Mouse (Mus musculus) embryonic facial prominence, embryonic 10.5 days (tissue): Measurements from ENCODE around the gene Magi1. TPM values are rescaled to one million over a fixed set of nuclear protein-coding genes. Genes with fewer than 3 reads are reported as not detected.
A peak's percentile ranks its signal among the peaks of the same experiment; 100 is the strongest.

ENCODE experiments used
- DNase-seq: peaks from one replicate; pipeline ENCODE4 v3.0.0-alpha.2; 2017; ENCODE audit warnings: low spot score
- H3K27ac ChIP-seq: fragments of 300-500 bp; sonication (generic); replicated peaks from 2 replicates; pipeline ENCODE4 v1.5.1; 2016; ENCODE audit warnings: mild to moderate bottlenecking
- H3K27me3 ChIP-seq: fragments of 300-500 bp; sonication (generic); replicated peaks from 2 replicates; pipeline ENCODE4 v1.6.1; 2016; ENCODE audit warnings: low read depth, mild to moderate bottlenecking; ENCODE audit not compliant: poor library complexity, severe bottlenecking
- H3K36me3 ChIP-seq: fragments of 300-500 bp; sonication (generic); replicated peaks from 2 replicates; pipeline ENCODE4 v1.6.1; 2016; ENCODE audit warnings: mild to moderate bottlenecking, moderate library complexity
- H3K4me1 ChIP-seq: fragments of 300-500 bp; sonication (generic); 2 replicates; pipeline ENCODE4 v1.6.1; 2016
- H3K4me3 ChIP-seq: fragments of 300-500 bp; sonication (generic); 2 replicates; pipeline ENCODE4 v1.5.1; 2016; ENCODE audit warnings: mild to moderate bottlenecking, moderate library complexity
- H3K9me3 ChIP-seq: fragments of 300-500 bp; sonication (generic); 2 replicates; pipeline ENCODE4 v1.6.1; 2016; ENCODE audit warnings: mild to moderate bottlenecking
- WGBS: fragments of 180-500 bp; shearing (Covaris S2); methylation state at CpG from one replicate; pipeline ENCODE4 v1.1.7; 2016; 5-methylcytosine and 5-hydroxymethylcytosine counted together
- polyA plus RNA-seq: library from polyadenylated mRNA; unstranded; fragments of >200 nt; fragmentation: Nextera tagmentation; extraction: Ambion mirVana; gene quantifications from 2 replicates; pipeline ENCODE4 v1.2.1, GENCODE M21; 2016

Gene Magi1
- polyA plus RNA-seq, 1 experiment from 2014 or later: 16.1 TPM

DNA sequence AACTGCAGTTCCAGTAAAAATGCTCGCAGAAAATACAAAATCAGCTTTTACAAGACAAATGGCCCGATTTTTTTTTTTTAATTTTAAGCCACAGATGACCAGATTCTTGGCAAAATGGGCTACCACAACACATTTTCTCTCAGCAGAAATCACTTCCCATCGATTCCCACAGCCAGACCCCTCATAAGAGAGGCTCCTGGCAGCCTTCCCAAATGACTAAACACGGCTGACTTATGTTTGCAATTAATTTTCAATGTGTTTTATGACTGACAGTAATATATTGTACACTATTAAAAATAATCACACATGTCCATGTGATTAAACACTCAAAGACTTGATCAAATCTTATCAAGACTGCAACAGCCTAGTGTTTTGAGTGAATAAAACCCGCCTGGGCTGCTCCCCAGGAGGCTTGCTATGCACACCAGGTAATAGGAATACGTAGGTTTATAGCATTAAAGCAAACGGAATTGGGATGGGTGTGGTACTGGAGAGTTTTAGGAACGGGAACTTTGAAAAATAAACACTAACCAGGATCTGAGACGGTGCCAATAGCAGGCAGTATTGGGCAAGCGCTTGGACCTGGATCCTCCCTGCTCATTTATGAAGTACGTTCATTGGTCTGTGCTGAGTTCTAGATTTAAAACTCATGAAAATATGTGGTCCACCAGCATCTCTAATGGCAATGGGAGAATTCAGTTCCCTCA lies 176.2 kb downstream of the Magi1 start:
- no peak overlapping the region for H3K27ac ChIP-seq
- no peaks in the 10 kb centered on the region for H3K9me3 ChIP-seq

DNA sequence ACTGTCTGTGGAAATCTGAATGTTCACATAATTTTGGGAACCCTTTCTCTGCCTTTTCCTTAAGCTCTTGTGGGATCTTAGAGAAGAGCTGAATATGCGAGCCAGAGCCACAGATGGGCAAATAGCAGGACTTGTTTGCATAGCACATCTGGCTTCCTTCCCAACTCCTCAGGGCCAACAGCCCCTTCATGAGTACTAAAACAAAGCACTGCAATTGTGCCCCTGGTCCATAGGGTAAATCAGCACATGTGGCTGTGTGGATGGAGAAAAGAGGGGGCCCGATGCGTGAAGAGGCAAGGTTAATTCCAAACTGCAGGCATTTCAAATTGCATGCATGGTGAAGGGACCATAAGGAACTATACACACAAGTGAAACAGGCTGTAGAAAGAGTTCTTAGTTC lies 180.1 kb downstream of the Magi1 start:
- WGBS: 33% methylated on average over 3 of the region's 3 CpGs
- Histone ChIP-seq H3K4me3 (no peak overlapping the region), H3K36me3 (no peaks in the 10 kb centered on the region), H3K9me3 (no peaks in the 10 kb centered on the region), H3K27ac (no peak overlapping the region), H3K4me1 (peaks cover 27% of the 10 kb centered on the region), H3K27me3 (no peaks in the 10 kb centered on the region)
- DNase-seq: peak; percentile 28

More for the DNA sequence above, 176.2 kb downstream of the Magi1 start:
- Histone ChIP-seq H3K4me1 (peaks cover 21% of the 10 kb centered on the region), H3K4me3 (no peak overlapping the region), H3K36me3 (no peaks in the 10 kb centered on the region), H3K27me3 (no peaks in the 10 kb centered on the region)
- 83% methylated on average over 11 of the region's 11 CpGs for WGBS
- no peak for DNase-seq

DNA sequence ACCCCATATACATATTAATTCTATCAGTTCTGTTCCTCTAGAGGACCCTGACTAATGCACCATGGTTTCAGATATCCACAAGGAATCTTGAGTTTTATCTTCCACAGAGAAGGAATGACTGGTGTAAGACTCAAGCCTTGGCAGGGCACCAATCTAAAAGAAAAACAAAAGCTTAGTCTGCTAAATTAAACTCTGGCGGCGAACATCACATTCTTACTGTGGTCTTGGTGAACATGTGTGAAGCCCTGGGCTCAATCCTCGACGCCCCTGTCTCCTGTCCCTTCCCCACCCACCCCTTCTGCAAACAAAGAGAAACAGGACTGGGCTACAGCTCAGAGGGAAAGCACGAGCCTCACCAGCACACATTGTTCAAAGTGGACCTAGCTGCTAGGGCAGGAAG lies 182.5 kb downstream of the Magi1 start:
- no peak for DNase-seq
- no peaks in the 10 kb centered on the region for H3K9me3 ChIP-seq
- no peak overlapping the region for H3K4me3 ChIP-seq
- no peaks in the 10 kb centered on the region for H3K27me3 ChIP-seq
- WGBS: 52% methylated on average over 5 of the region's 5 CpGs
- H3K4me1 ChIP-seq: peaks cover 34% of the 10 kb centered on the region
- H3K27ac ChIP-seq: 0 out of 2 replicates have a peak overlapping the region, but pooled peaks have one; percentile 19
- no peaks in the 10 kb centered on the region for H3K36me3 ChIP-seq

DNA sequence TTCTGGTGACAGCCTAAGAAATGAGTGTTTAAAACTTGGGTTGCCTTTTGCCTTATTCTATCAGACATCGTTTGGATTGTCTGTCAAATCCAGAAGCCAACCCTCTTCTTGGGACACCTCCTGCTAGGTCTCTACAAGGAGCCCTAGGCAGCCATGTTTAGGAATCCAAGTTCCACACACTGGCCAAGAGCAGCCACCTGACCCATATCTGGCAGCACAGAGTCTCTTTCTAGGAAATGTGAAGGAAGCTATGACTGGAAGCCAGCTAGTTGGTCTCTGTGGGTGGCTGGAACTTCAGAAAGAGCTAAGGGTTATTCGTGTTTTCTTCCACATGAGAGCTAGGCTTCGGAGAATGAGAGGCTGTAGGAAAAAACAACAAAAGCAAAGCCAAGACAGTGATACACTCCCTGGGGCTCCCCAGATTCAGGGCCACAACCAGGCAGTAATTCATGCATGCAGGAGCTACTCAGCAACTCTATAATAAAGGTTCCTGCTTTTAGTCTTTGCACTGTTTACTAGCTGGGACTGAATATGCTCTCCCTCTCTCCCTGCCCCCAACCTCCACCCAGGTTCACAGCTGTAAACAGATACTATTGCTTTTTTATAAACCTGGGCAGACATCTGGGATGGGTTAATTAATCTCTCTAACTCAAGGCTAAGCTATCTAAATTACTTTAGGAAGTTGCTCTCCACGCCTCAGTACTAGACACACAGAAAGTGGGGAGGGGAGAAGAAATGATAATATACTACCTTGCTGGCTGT lies 188.6 kb downstream of the Magi1 start:
- H3K27ac ChIP-seq: 0 out of 2 replicates have a peak overlapping the region, but pooled peaks have one; percentile 35
- H3K4me3 ChIP-seq: no peak overlapping the region
- no peak for DNase-seq
- 50% methylated on average over 4 of the region's 4 CpGs for WGBS
- peaks cover 58% of the 10 kb centered on the region for H3K4me1 ChIP-seq
- H3K27me3 ChIP-seq: no peaks in the 10 kb centered on the region
- H3K9me3 ChIP-seq: no peaks in the 10 kb centered on the region
- H3K36me3 ChIP-seq: no peaks in the 10 kb centered on the region

DNA sequence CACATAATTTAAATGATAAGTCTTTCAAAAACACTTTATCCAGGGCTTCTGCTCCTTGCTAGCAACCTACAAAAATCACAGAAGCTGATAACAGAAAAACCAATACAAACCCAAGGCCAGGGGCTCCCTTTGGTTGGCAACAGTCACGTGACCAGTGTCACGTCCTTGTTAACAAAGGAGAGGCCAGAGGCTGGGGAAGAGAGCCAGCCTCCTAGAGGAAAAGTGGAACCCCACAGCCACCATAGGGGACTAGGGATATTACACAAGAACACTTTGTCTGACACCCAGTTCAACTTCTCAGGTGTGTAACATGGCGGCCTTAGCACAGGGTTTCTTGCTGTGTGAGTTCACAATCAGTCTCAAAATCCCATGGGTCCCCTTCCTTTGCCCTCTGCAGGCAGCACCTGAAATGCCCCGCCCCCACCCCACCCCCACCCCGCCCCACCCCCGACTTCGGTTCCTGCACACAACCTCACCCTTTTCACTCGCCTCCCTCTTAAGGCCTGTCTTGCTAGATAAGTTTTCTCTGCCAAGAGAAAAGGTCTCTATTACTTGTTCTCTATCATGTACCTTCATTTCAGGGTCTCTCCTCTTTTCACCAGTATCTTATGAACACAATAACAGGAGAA lies 190.6 kb downstream of the Magi1 start:
- no peak for DNase-seq
- WGBS: 50% methylated on average over 8 of the region's 8 CpGs
- no peak overlapping the region; the same call in 1 of the 2 replicates for H3K27ac ChIP-seq
- no peaks in the 10 kb centered on the region for H3K9me3 ChIP-seq
- no peaks in the 10 kb centered on the region for H3K27me3 ChIP-seq
- H3K4me1 ChIP-seq: peaks cover 68% of the 10 kb centered on the region
- no peaks in the 10 kb centered on the region for H3K36me3 ChIP-seq
- H3K4me3 ChIP-seq: no peak overlapping the region

DNA sequence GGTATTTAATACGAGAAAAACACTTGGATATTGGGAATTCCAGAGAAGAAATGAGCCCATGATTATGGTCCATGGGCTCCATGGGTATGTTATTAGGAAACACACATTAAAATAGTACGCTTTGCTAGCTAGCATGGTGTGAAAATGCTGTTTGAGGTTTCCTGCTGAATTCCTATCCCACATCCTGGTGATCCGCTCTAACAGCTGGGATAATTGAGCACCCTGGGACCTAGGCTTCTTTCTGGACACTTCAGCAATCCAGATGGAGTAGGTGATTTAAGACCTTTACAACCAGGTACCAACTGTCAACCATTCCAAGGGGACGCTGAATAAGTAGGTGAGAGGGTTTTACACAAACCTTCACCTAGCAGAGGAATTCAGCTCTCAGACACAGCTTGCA lies 191.2 kb downstream of the Magi1 start:
- Histone ChIP-seq H3K4me3 (no peak overlapping the region), H3K27me3 (no peaks in the 10 kb centered on the region), H3K4me1 (peaks cover 74% of the 10 kb centered on the region), H3K36me3 (no peaks in the 10 kb centered on the region), H3K27ac (no peak overlapping the region), H3K9me3 (no peaks in the 10 kb centered on the region)
- DNase-seq: no peak
- WGBS: 95% methylated on average over 4 of the region's 4 CpGs

DNA sequence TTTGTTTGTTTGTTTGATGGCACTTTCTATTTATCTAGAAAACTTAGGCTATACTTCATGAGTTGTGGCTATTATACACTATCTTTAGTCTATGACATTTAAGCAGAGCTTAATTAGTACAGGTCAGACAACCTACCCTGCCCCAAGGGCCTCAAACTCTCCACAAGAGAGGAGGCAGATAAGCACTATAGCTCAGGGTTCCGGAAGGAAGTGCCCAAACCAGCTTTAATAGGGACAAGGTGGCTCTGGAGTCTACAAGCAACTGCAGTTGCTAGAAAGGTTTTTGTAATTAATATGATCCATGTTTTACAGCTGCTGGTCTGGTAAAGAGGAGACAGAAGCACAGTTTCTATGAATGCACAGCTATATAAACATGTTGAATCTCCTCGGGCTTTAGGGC lies 196.9 kb downstream of the Magi1 start:
- H3K27me3 ChIP-seq: no peaks in the 10 kb centered on the region
- WGBS: 29% methylated on average over 2 of the region's 2 CpGs

DNA sequence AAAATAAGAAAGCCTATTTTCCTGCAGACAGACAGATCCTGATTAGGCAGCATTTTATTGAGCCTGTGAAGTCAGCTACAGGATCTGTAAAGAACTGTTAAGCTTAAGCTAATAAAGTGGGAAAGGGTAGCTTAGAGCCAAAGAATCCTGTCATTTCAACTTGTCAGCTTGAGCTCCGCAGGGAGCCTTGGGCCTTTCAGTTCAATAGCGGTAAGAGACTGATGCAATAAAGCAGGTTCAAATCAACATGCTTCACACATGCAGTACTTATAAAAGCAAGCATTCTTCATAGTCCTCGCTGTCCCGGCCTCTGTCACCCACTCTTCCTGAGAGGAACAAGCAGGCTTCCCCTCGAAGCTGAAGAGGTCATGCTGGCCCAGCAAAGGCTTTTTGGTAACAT lies 199.0 kb downstream of the Magi1 start:
- Histone ChIP-seq H3K27me3 (no peaks in the 10 kb centered on the region), H3K27ac (no peak overlapping the region), H3K4me3 (no peak overlapping the region), H3K4me1 (peaks cover 74% of the 10 kb centered on the region), H3K9me3 (no peaks in the 10 kb centered on the region), H3K36me3 (no peaks in the 10 kb centered on the region)
- no peak for DNase-seq
- WGBS: 48% methylated on average over 5 of the region's 5 CpGs

More for the DNA sequence above, 196.9 kb downstream of the Magi1 start:
- Histone ChIP-seq H3K9me3 (no peaks in the 10 kb centered on the region), H3K36me3 (no peaks in the 10 kb centered on the region), H3K4me1 (peaks cover 70% of the 10 kb centered on the region), H3K27ac (peak overlapping the region; percentile 72), H3K4me3 (no peak overlapping the region)
- no peak for DNase-seq

DNA sequence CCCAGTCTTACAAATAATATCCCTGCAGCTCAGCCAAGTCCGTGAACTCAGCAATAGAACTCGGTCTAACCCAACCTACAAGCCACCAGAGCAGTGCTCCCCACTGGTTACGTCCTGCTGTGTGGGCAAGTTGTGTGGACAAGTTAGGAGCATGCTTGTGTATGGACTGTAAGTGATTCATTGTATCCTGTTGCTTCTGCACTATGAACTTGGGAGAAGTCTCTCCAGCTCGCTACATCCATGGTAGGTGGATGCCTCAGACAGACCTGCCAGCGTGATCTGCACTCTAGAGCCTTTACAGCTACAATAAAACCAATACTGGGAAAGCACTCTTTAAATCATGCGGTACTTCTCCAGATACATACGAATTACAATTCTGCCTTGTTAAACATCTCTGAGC lies 200.3 kb downstream of the Magi1 start:
- Histone ChIP-seq H3K27me3 (no peaks in the 10 kb centered on the region), H3K27ac (no peak overlapping the region), H3K9me3 (no peaks in the 10 kb centered on the region), H3K4me1 (peaks cover 84% of the 10 kb centered on the region), H3K4me3 (no peak overlapping the region), H3K36me3 (no peaks in the 10 kb centered on the region)
- WGBS: 92% methylated on average over 7 of the region's 7 CpGs
- no peak for DNase-seq

DNA sequence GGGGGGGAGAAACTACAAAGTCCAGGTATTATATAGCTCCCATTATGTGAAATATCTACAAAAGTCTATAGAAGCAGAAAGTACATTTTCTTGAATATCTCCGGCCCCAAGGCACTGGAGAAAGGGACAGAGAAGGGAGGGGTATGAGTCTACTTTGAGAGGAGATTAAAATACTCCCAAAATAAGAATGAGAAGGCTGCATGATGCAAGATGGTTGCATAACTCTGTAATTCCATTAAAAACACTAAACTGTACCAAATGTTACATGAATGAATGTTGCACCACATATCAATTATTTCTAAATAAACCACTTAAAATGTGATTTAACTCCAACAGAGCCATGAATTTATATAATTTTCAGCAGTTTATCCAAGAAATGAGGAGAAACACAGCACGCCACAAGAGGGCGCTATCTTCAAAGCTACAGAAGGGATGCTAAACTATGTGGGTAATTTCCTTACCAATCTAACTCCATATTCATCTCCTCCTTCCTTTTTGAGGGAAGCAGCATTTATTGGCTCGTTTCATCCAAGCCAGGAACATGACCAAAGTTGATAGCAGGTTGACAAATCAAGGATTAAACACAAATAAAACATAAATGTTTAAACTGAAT lies 202.7 kb downstream of the Magi1 start:
- H3K27me3 ChIP-seq: no peaks in the 10 kb centered on the region
- H3K9me3 ChIP-seq: no peaks in the 10 kb centered on the region
- no peak overlapping the region for H3K27ac ChIP-seq
- H3K36me3 ChIP-seq: no peaks in the 10 kb centered on the region
- H3K4me1 ChIP-seq: peaks cover 73% of the 10 kb centered on the region
- WGBS: 23% methylated on average over 4 of the region's 4 CpGs
- DNase-seq: peak; percentile 74
- no peak overlapping the region for H3K4me3 ChIP-seq

DNA sequence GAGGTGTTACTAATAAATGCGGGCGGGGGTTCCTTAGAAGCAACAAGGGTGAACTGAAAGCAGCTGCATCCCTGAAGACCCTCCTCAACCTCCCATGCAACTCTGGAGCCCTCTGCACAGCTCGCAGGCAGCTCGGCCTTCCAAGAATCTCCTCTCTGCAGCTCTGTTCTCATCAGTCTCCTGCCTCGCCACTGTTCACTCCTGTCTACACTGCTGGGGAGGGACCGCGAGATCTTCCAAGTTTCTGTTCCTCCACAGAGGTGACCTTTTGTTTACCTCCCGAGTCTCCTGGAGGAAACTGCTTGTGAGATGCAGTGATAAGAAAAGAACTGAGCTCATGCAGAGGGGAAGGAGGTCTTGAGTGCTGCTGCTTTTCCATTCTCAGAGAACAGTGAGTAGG lies 204.8 kb downstream of the Magi1 start:
- Histone ChIP-seq H3K4me3 (no peak overlapping the region), H3K36me3 (no peaks in the 10 kb centered on the region), H3K4me1 (peaks cover 79% of the 10 kb centered on the region), H3K27ac (peak overlapping the region; percentile 70), H3K27me3 (no peaks in the 10 kb centered on the region), H3K9me3 (no peaks in the 10 kb centered on the region)
- DNase-seq: no peak
- WGBS: 36% methylated on average over 8 of the region's 8 CpGs

DNA sequence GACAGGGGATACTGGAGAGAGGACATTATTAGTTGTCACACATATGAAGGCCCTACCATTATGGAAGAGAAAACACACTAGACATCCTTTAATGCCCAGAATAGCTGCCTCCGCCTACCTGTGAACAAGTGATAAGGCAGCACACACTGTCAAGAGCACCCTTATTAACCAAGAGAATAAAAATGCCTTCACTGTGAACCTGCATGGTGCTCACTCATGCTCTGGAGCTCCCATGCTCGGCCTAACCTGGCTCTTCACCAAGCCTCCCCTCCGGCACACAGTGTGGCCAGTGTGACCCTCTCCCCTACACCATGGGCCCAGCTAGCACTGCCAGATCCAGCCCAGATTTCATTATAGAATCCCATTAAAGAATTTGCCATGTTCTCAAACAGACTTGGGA lies 206.7 kb downstream of the Magi1 start:
- H3K4me1 ChIP-seq: peaks cover 68% of the 10 kb centered on the region
- H3K9me3 ChIP-seq: no peaks in the 10 kb centered on the region
- H3K4me3 ChIP-seq: no peak overlapping the region
- no peak for DNase-seq
- no peaks in the 10 kb centered on the region for H3K27me3 ChIP-seq
- 0 out of 2 replicates have a peak overlapping the region, but pooled peaks have one; percentile 19 for H3K27ac ChIP-seq
- 93% methylated on average over 3 of the region's 3 CpGs for WGBS
- H3K36me3 ChIP-seq: no peaks in the 10 kb centered on the region
